Mouse (Mus musculus): ENCODE data around the gene Ccr10.
"Not testable (repeated sequence)": the region's sequence is repeated elsewhere in the genome, so short reads cannot be mapped to it uniquely, and the experiment has no call there.

DNA sequence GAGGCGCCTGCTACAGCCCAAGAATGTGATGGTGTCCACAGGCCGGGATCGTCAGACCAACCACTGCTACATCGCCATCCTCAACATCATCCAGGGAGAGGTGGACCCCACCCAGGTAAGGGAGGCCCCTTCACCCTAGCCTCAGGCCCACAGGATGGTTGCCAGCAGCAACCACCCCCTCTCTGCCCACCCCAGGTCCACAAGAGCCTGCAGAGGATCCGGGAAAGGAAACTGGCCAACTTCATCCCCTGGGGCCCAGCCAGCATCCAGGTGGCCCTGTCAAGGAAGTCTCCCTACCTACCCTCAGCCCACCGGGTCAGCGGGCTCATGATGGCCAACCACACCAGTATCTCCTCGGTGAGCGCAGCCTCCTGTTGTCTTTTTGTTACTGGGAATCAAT is 50.2 kb downstream of the Ccr10 start:
- not testable (repeated sequence) for TF ChIP-seq CTCF (IDR thresholded peaks at IDR 0.05; ENCODE audit: low read depth, low read length); POLR2A (IDR thresholded peaks at IDR 0.05; ENCODE audit: insufficient read depth, low read length); EP300 (IDR thresholded peaks at IDR 0.05; ENCODE audit: insufficient read depth, low read depth, low read length)

All from ES-Bruce4 (cell line).